Mouse (Mus musculus) right cerebral cortex, postnatal 25 days (tissue): ENCODE measurements around the gene Ccdc126.
"Not testable (repeated sequence)": the region's sequence is repeated elsewhere in the genome, so short reads cannot be mapped to it uniquely, and the experiment has no call there.

Experiments used
- DNase-seq: peaks from one replicate; pipeline ENCODE4 v3.0.0; 2022

Ccdc126 gene

GRCm38 (mm10) chr6:49318966-49319594 is at the start of gene Ccdc126:
Gene Ccdc126 (plus strand): TSS chr6:49319274.
- peak; percentile 98 for DNase-seq

GRCm38 (mm10) chr6:49269923-49270322 is 49.2 kb upstream of the Ccdc126 start:
- DNase-seq, result no peak

GRCm38 (mm10) chr6:49271815-49272214 is 47.3 kb upstream of the Ccdc126 start:
- DNase-seq, result no peak

GRCm38 (mm10) chr6:49272863-49273262 is 46.2 kb upstream of the Ccdc126 start:
- DNase-seq, result no peak

- no peak for DNase-seq
Measured at GRCm38 (mm10) chr6:49273934-49274333, 45.1 kb upstream of the Ccdc126 start.

GRCm38 (mm10) chr6:49274416-49275091 is 44.5 kb upstream of the Ccdc126 start:
- DNase-seq, result no peak

GRCm38 (mm10) chr6:49275296-49275695 is 43.8 kb upstream of the Ccdc126 start:
- DNase-seq, result no peak

- DNase-seq, result no peak
Measured at GRCm38 (mm10) chr6:49280942-49281341, 38.1 kb upstream of the Ccdc126 start.

- no peak for DNase-seq
Measured at GRCm38 (mm10) chr6:49282122-49282521, 37.0 kb upstream of the Ccdc126 start.

GRCm38 (mm10) chr6:49298286-49298685 is 20.8 kb upstream of the Ccdc126 start:
- no peak for DNase-seq

- DNase-seq, result not testable (repeated sequence)
Measured at GRCm38 (mm10) chr6:49314821-49315220, 4.3 kb upstream of the Ccdc126 start.

GRCm38 (mm10) chr6:49319595-49320315 is 681 bp downstream of the Ccdc126 start:
- DNase-seq, result no peak

GRCm38 (mm10) chr6:49321341-49321740 is 2.3 kb downstream of the Ccdc126 start:
- no peak for DNase-seq

GRCm38 (mm10) chr6:49322056-49322455 is 3.0 kb downstream of the Ccdc126 start:
- no peak for DNase-seq

GRCm38 (mm10) chr6:49322986-49323385 is 3.9 kb downstream of the Ccdc126 start:
- no peak for DNase-seq

GRCm38 (mm10) chr6:49324528-49324927 is 5.5 kb downstream of the Ccdc126 start:
- DNase-seq, result no peak

GRCm38 (mm10) chr6:49325294-49325693 is 6.2 kb downstream of the Ccdc126 start:
- DNase-seq, result no peak

- no peak for DNase-seq
Measured at GRCm38 (mm10) chr6:49326846-49327245, 7.8 kb downstream of the Ccdc126 start.

- no peak for DNase-seq
Measured at GRCm38 (mm10) chr6:49331369-49332059, 12.4 kb downstream of the Ccdc126 start.

GRCm38 (mm10) chr6:49332060-49332370 is 12.9 kb downstream of the Ccdc126 start:
- no peak for DNase-seq

GRCm38 (mm10) chr6:49338566-49338965 is 19.5 kb downstream of the Ccdc126 start:
- no peak for DNase-seq

GRCm38 (mm10) chr6:49339145-49339544 is 20.1 kb downstream of the Ccdc126 start:
- peak; percentile 28 for DNase-seq

- DNase-seq, result no peak
Measured at GRCm38 (mm10) chr6:49343737-49344469, 24.8 kb downstream of the Ccdc126 start.
